Mouse (Mus musculus): ENCODE results near the gene Polr2l. TPM values are rescaled to one million over a fixed set of nuclear protein-coding genes. Genes with fewer than 3 reads are reported as not detected.

Polr2l gene
- polyA plus RNA-seq, 1 experiment from 2014 or later = 85.0 TPM

- H3K36me3 ChIP-seq = peaks cover 54% of the 10 kb centered on the region
These were observed 27.1 kb upstream of the Polr2l start for GRCm38 (mm10) chr7:141501820-141502555.

GRCm38 (mm10) chr7:141497600-141497999 lies 22.7 kb upstream of the Polr2l start:
- Histone ChIP-seq H3K4me2 (no peak overlapping the region), H3K9ac (no peak overlapping the region), H3K9me3 (no peaks in the 10 kb centered on the region), H3K4me3 (no peak overlapping the region), H3K4me1 (replicated peaks) (no peaks in the 10 kb centered on the region), H3K36me3 (peaks cover 73% of the 10 kb centered on the region), H3K27me3 (no peaks in the 10 kb centered on the region), H3K27ac (replicated peaks) (no peak overlapping the region)
- WGBS = 96% methylated on average over 3 of the region's 3 CpGs
- ATAC-seq (ENCODE audit: low read depth) = no peak

More at GRCm38 (mm10) chr7:141501820-141502555, 27.1 kb upstream of the Polr2l start:
- Histone ChIP-seq H3K4me1 (replicated peaks) (no peaks in the 10 kb centered on the region), H3K9ac (no peak overlapping the region), H3K9me3 (no peaks in the 10 kb centered on the region), H3K27me3 (no peaks in the 10 kb centered on the region), H3K4me3 (no peak overlapping the region), H3K27ac (replicated peaks) (no peak overlapping the region), H3K4me2 (no peak overlapping the region)
- no peak for ATAC-seq (ENCODE audit: low read depth)
- 85% methylated on average over 7 of the region's 7 CpGs for WGBS

- Histone ChIP-seq H3K4me3 (no peak overlapping the region), H3K9me3 (no peaks in the 10 kb centered on the region), H3K9ac (no peak overlapping the region), H3K4me1 (replicated peaks) (no peaks in the 10 kb centered on the region), H3K4me2 (no peak overlapping the region), H3K27me3 (no peaks in the 10 kb centered on the region), H3K36me3 (peaks cover 75% of the 10 kb centered on the region), H3K27ac (replicated peaks) (no peak overlapping the region)
- no peak for ATAC-seq (ENCODE audit: low read depth)
- 93% methylated on average over 4 of the region's 4 CpGs for WGBS
These were observed 21.0 kb upstream of the Polr2l start for GRCm38 (mm10) chr7:141495940-141496339.

GRCm38 (mm10) chr7:141495379-141495778 lies 20.4 kb upstream of the Polr2l start:
- Histone ChIP-seq H3K27ac (replicated peaks) (no peak overlapping the region), H3K4me1 (replicated peaks) (no peaks in the 10 kb centered on the region), H3K4me3 (no peak overlapping the region), H3K27me3 (no peaks in the 10 kb centered on the region), H3K9ac (no peak overlapping the region), H3K9me3 (no peaks in the 10 kb centered on the region), H3K4me2 (no peak overlapping the region), H3K36me3 (peaks cover 75% of the 10 kb centered on the region)
- ATAC-seq (ENCODE audit: low read depth) = no peak
- WGBS = 94% methylated on average over 2 of the region's 2 CpGs

GRCm38 (mm10) chr7:141493729-141494128 lies 18.8 kb upstream of the Polr2l start:
- WGBS = 91% methylated on average over 1 of the region's 1 CpGs
- no peak for ATAC-seq (ENCODE audit: low read depth)
- Histone ChIP-seq H3K27ac (replicated peaks) (no peak overlapping the region), H3K9ac (no peak overlapping the region), H3K9me3 (no peaks in the 10 kb centered on the region), H3K27me3 (no peaks in the 10 kb centered on the region), H3K4me1 (replicated peaks) (no peaks in the 10 kb centered on the region), H3K4me2 (no peak overlapping the region), H3K36me3 (peaks cover 58% of the 10 kb centered on the region), H3K4me3 (no peak overlapping the region)

GRCm38 (mm10) chr7:141492738-141493137 lies 17.8 kb upstream of the Polr2l start:
- ATAC-seq (ENCODE audit: low read depth) = no peak
- H3K4me3 ChIP-seq = no peak overlapping the region
- H3K36me3 ChIP-seq = peaks cover 53% of the 10 kb centered on the region
- H3K27ac ChIP-seq (replicated peaks) = no peak overlapping the region
- H3K9me3 ChIP-seq = no peaks in the 10 kb centered on the region
- no peak overlapping the region for H3K4me2 ChIP-seq
- no peaks in the 10 kb centered on the region for H3K27me3 ChIP-seq
- H3K4me1 ChIP-seq (replicated peaks) = peaks cover 3% of the 10 kb centered on the region; the same call in 1 of the 2 replicates
- no peak overlapping the region for H3K9ac ChIP-seq
- WGBS = 91% methylated on average over 5 of the region's 5 CpGs

GRCm38 (mm10) chr7:141491151-141491550 lies 16.2 kb upstream of the Polr2l start:
- H3K4me2 ChIP-seq = no peak overlapping the region
- 88% methylated on average over 2 of the region's 2 CpGs for WGBS
- no peaks in the 10 kb centered on the region for H3K9me3 ChIP-seq
- no peak overlapping the region for H3K9ac ChIP-seq
- no peak overlapping the region for H3K4me3 ChIP-seq
- peaks cover 19% of the 10 kb centered on the region for H3K4me1 ChIP-seq (replicated peaks)
- ATAC-seq (ENCODE audit: low read depth) = no peak
- peaks cover 41% of the 10 kb centered on the region for H3K36me3 ChIP-seq
- H3K27me3 ChIP-seq = no peaks in the 10 kb centered on the region
- no peak overlapping the region for H3K27ac ChIP-seq (replicated peaks)

- H3K9me3 ChIP-seq = no peaks in the 10 kb centered on the region
- H3K4me3 ChIP-seq = no peak overlapping the region
- H3K27me3 ChIP-seq = peaks cover 14% of the 10 kb centered on the region
- H3K4me2 ChIP-seq = no peak overlapping the region
- no peak for ATAC-seq (ENCODE audit: low read depth)
- H3K4me1 ChIP-seq (replicated peaks) = peaks cover 58% of the 10 kb centered on the region
- 57% methylated on average over 7 of the region's 7 CpGs for WGBS
- H3K9ac ChIP-seq = 0 out of 2 replicates have a peak overlapping the region, but pooled peaks have one; percentile 36
- H3K27ac ChIP-seq (replicated peaks) = peak overlapping the region; percentile 52; the same call in 1 of the 2 replicates
- H3K36me3 ChIP-seq = peaks cover 13% of the 10 kb centered on the region
These were observed 12.2 kb upstream of the Polr2l start for GRCm38 (mm10) chr7:141487141-141487540.

- Histone ChIP-seq H3K27ac (replicated peaks) (no peak overlapping the region), H3K9ac (no peak overlapping the region), H3K27me3 (peaks cover 14% of the 10 kb centered on the region), H3K4me1 (replicated peaks) (peaks cover 66% of the 10 kb centered on the region), H3K36me3 (peaks cover 4% of the 10 kb centered on the region; the same call in 1 of the 2 replicates), H3K9me3 (no peaks in the 10 kb centered on the region), H3K4me3 (no peak overlapping the region), H3K4me2 (no peak overlapping the region)
- no peak for ATAC-seq (ENCODE audit: low read depth)
- WGBS = 87% methylated on average over 1 of the region's 1 CpGs
These were observed 11.3 kb upstream of the Polr2l start for GRCm38 (mm10) chr7:141486239-141486638.

- peaks cover 14% of the 10 kb centered on the region for H3K27me3 ChIP-seq
- no peak overlapping the region for H3K4me2 ChIP-seq
- H3K4me3 ChIP-seq = no peak overlapping the region
- 85% methylated on average over 2 of the region's 2 CpGs for WGBS
- H3K9me3 ChIP-seq = no peaks in the 10 kb centered on the region
- peaks cover 72% of the 10 kb centered on the region for H3K4me1 ChIP-seq (replicated peaks)
- no peak overlapping the region for H3K9ac ChIP-seq
- H3K27ac ChIP-seq (replicated peaks) = no peak overlapping the region
- no peak for ATAC-seq (ENCODE audit: low read depth)
- H3K36me3 ChIP-seq = 0 out of 2 replicates have a peak, but pooled peaks cover 1% of the 10 kb centered on the region
These were observed 10.7 kb upstream of the Polr2l start for GRCm38 (mm10) chr7:141485606-141486005.

- WGBS = 86% methylated on average over 2 of the region's 2 CpGs
- ATAC-seq (ENCODE audit: low read depth) = no peak
- no peak overlapping the region for H3K27ac ChIP-seq (replicated peaks)
- H3K36me3 ChIP-seq = no peaks in the 10 kb centered on the region
- no peak overlapping the region for H3K4me2 ChIP-seq
- H3K9me3 ChIP-seq = no peaks in the 10 kb centered on the region
- no peak overlapping the region for H3K9ac ChIP-seq
- H3K27me3 ChIP-seq = peaks cover 14% of the 10 kb centered on the region
- H3K4me3 ChIP-seq = no peak overlapping the region
- H3K4me1 ChIP-seq (replicated peaks) = peaks cover 76% of the 10 kb centered on the region
These were observed 10.3 kb upstream of the Polr2l start for GRCm38 (mm10) chr7:141485186-141485585.

- Histone ChIP-seq H3K4me1 (replicated peaks) (peaks cover 77% of the 10 kb centered on the region), H3K9me3 (no peaks in the 10 kb centered on the region), H3K4me2 (peak overlapping the region; percentile 89), H3K27me3 (peaks cover 14% of the 10 kb centered on the region), H3K27ac (replicated peaks) (peak overlapping the region; percentile 59), H3K36me3 (no peaks in the 10 kb centered on the region), H3K9ac (no peak overlapping the region), H3K4me3 (no peak overlapping the region)
- ATAC-seq (ENCODE audit: low read depth) = no peak
- WGBS = 60% methylated on average over 5 of the region's 5 CpGs
These were observed 9.5 kb upstream of the Polr2l start for GRCm38 (mm10) chr7:141484186-141485120.
